Mouse (Mus musculus): ENCODE measurements around the gene Gm5901. TPM values are rescaled to one million over a fixed set of nuclear protein-coding genes. Genes with fewer than 3 reads are reported as not detected.

Gene Gm5901
- total RNA-seq (2023), result not detected

DNA sequence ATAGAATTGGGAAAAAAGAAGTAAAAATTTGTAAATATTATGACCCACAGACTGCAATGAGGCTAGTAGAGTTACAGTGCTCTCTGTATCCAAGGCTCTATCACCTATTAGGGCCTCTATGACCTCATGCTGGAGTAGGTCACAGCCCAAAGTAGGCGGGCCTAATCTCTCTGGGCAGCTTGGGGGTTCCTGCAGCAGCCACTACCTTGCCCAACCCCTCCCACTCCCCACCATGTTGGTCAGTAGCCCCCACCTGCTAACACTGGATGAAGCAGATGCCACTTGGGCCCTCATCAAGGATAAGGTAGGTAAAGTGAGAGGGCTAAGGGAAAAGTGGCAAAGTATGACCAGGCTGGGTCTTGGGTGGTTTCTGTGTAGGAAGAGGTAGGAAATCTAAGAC lies at the start of gene Gm5901:
Gm5901 (plus strand) TSS at position 173 of the 400 bp plus-strand sequence.

DNA sequence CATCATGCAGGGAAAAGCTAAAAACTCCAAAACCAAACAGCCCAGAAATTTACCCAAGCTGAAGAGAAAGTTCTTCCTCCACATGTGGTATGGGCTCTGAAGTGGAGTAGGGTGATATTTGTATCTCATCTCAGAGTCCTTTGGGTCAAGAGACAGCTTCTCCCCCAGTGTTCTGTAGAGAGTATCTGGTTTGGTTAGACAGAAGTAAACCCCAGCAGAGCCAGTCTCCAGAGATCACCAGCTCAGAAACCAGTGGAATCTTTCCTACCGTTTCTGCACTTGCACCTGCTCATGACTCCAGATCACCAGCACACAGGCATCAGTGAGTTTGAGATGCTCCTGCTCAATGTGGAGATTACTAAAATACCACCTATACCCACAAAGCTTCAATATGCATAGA lies 40.8 kb upstream of the Gm5901 start, which contains the start of gene Olfr690:
Olfr690 (minus strand) TSS at position 101 of the 400 bp plus-strand sequence.

DNA sequence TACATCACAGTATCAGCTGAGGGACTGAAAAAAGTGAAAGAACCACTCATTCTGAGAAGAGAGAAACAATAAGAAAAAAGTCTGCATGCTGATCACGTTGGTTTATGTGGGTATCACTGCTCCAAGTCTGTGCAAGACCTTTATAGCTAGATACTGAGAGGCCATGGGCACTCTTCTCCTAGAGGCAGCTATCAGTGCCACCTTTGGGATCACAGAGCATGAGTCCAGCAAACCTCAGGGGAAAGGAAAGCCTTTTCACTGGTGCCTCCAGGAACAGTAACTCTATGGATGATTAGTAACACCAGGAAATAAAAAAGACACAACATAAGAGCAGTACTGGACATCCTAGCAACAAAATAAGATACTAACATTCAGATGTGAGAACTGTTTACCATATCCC lies 32.7 kb upstream of the Gm5901 start, which contains the start of gene Olfr691:
Olfr691 (minus strand) TSS at position 101 of the 400 bp plus-strand sequence.

DNA sequence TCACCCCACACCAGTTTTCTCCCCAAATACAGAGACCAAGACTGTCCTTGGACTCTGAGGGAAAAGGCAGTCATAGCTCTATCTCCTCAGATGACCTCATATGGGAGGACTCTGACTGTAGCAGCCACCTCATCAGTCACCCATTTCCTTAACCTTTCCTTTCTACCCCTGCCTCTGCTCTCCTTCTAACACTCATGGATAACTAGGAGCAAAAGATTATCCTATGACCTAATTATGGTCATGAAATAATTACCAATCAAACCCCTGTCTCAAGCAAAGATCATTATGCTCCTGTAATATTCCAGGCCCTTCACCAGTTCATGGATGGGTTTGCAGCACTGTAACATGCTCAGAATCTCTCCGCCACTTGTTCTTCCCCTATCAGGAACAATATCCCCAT lies 6.9 kb upstream of the Gm5901 start, which contains the start of gene Olfr692:
Olfr692 (plus strand) TSS at position 301 of the 400 bp plus-strand sequence.

DNA sequence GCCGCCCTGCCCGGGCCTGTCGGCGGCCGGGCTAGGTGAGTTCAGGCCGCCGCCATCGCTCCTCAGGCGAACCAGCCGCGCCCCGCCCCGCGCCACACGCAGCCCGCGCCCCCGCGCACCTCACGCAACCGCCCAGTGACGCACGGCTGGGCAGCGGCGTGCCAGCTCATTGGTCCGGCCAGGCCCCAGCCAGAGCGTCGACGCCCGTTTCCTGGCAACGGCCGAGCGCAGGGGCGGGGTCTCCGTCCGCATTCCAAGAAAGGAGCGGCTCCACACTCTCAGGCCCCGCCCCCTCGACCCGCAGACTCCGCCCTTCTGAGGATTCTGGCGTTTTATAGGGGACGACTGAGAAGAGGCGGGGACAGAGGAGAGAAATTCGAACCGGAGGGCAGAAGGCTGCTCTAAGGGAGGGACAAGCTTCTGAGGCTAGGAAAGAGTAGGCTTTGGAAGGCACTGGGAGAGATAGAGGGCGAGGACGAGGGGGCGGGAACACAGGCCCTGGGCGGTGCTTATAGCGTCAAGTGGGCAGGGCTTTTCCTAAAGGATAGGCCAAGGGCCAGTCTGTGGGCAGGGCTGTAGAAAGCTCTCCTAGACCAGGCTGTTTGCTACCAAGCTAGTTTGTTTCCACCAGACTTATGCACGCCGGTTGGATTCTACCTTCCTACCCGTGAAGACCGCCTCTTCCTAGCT lies 25.2 kb downstream of the Gm5901 start, which contains the start of gene Fam160a2:
Fam160a2 (minus strand) TSS at position 120 of the 690 bp plus-strand sequence.

DNA sequence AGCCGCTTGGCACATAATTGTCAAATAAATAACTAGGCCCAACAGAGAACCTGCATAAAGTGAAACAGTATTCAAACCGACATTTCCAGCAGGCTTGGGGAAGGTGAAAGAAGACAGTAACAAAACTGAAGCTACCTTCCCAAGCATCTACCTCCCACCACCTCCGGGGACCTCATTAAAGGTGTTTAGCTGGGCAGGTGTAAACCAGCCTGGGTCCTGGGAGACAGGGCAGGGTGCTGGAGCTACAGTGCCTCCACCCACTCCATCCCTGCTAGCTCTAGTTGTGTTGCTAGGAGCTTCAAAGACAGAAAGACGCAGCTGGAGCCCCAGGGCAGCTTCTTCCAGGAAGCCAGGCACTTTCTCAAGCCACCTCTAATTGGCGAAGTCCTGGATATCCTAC lies 29.4 kb downstream of the Gm5901 start, which contains the start of gene Cnga4:
Cnga4 (plus strand) TSS at position 301 of the 400 bp plus-strand sequence.

DNA sequence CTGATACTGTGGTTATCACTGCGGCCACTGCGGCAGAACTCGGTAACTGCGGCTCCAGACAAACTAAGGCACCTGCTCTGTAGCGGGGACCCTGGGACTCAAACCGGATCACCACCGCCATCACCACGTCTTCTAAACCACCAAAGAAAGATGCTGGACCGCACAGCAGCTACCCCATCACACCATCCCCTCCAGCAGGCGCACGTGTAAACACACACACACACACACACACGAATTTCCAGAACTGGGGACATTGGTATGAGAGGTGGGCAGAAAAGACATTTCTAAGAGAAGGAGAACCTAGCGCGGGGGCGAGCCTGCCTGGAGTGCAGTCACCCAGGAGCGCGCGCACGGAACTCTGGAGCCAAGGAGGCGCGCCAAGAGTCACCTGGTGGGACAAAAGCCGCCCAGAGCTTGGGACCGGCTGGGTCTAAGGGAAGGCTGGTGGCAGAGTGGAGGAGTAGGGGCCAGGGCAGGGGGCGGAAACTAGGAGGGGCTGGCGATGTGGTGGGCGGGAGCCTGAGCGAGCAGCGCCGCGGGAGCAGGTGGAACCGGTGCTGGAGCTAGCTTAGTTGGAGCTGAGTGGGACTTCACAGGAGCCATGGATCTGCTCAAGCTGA lies 50.7 kb downstream of the Gm5901 start, which contains the start of gene Cckbr:
Cckbr (plus strand) TSS at position 308 of the 620 bp plus-strand sequence.

Other genes starting within 250 kb of the Gm5901 start
- not detected for gene Olfr683, start 228.0 kb upstream of the Gm5901 start, total RNA-seq (2023)
- gene Olfr684, start 211.4 kb upstream of the Gm5901 start, total RNA-seq (2023), result not detected
- gene Olfr685, start 189.0 kb upstream of the Gm5901 start, total RNA-seq (2023), result not detected
- not detected for gene Olfr686, start 167.6 kb upstream of the Gm5901 start, total RNA-seq (2023)
- gene Olfr688, start 86.9 kb upstream of the Gm5901 start, total RNA-seq (2023), result not detected
- not detected for gene Olfr689, start 63.9 kb upstream of the Gm5901 start, total RNA-seq (2023)
- not detected for gene Olfr690, start 40.9 kb upstream of the Gm5901 start, total RNA-seq (2023)
- not detected for gene Olfr691, start 32.8 kb upstream of the Gm5901 start, total RNA-seq (2023)
- not detected for gene Olfr692, start 6.8 kb upstream of the Gm5901 start, total RNA-seq (2023)
- gene Fam160a2, start 25.0 kb downstream of the Gm5901 start, total RNA-seq (2023), result 10 to 100 TPM; 59.4 TPM
- gene Cnga4, start 29.5 kb downstream of the Gm5901 start, total RNA-seq (2023), result not detected
- not detected for gene Cckbr, start 50.7 kb downstream of the Gm5901 start, total RNA-seq (2023)
- not detected for gene Cavin3, start 107.3 kb downstream of the Gm5901 start, total RNA-seq (2023)
- gene Smpd1, start 179.3 kb downstream of the Gm5901 start, total RNA-seq (2023), result 10 to 100 TPM; 26.7 to 29.7 TPM
- gene Apbb1, start 206.6 kb downstream of the Gm5901 start, total RNA-seq (2023), result 1 to 10 TPM; 1.8 to 3.5 TPM
- under 1 TPM in 1 of 2 experiments, not detected in 1; 0.68 TPM for gene Hpx, start 225.1 kb downstream of the Gm5901 start, total RNA-seq (2023)

All from T-cell, adult 66 days (primary cell).